Mouse (Mus musculus): Measurements from ENCODE around the gene Nlrp6.

The Nlrp6 gene

DNA sequence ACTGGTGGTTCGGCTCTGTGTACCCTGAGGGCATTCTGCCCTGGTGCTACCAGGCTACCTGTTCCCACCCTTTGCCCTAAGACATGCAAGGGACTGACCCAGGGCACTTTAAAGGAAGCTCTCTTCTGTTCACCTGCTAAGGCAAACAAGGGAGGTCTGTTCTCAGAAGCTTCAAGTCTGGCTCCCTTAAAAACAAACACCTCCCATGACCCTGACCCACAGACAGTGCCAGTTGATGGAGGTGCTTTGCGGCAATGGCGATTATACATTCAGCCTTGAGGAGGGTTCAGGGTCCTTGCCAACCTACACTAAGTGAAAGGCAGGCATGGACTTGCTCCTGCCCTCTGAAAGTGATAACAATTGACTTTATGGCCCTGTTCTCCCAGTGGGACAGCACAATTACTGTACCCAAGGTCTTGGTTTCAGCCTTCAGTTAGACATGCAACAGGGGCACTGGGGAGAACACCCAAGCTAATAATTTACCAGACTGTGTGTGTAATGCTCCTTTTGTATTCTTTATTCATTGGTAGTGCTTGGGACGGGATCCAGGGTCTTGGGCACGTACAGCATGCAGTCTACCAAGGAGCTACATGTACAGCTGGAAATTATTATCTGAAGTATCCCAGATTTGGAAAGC lies 7.7 kb upstream of the Nlrp6 start:
- no peak for DNase-seq

GRCm38 (mm10) chr7:140914031-140914690 lies 6.5 kb upstream of the Nlrp6 start:
- DNase-seq, result no peak

DNA sequence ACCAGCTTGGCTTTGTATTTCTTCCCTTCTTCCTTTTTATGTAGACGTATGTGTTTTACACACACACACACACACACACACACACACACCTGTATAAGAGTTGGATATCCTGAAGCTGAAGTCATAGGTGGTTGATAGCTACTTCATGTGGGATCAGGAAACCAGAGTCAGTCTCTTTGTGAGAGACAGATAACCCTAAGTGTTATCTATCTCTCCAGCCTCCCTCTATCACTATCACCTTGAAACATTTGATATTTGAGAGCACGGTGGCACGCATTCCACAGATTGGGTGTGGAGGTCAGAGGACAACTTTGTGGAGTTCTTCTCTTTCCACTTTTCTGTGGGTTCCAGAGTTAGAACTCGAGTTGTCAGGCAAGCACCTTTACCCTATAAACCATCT lies 791 bp upstream of the Nlrp6 start:
- DNase-seq, result no peak

DNA sequence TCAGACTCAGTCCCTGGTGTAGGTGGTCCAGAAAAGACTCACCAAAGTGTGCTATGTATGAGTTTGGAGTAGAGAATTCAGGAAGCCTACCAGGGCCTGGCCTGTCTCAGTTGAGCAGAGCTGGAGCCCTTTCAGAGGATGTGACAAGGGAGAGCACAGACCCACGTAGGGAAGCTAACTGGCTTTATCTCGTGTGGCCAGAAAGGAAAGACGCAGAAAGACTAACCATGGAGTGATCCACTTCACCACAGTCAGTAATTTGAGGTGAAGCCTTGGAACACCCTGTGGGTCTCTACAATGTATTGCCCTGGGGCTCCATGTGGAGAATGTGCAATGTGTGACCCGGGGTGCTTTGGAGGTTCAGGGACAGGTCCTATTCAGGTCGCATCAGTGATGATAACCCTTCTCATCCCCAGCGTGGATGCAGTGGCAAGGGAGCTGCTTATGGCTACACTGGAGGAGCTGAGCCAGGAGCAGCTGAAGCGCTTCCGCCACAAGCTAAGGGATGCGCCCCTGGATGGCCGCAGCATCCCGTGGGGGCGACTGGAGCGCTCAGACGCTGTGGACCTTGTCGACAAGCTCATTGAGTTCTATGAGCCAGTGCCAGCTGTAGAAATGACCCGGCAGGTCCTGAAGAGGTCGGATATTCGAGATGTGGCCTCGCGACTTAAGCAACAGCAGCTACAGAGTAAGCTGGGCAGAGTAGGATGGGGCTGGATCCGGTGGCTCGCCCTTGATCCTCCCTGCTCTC lies 698 bp downstream of the Nlrp6 start:
- DNase-seq, result no peak

- DNase-seq, result peak; percentile 93 to 95
Observed at GRCm38 (mm10) chr7:140922398-140923069, 1.8 kb downstream of the Nlrp6 start.

DNA sequence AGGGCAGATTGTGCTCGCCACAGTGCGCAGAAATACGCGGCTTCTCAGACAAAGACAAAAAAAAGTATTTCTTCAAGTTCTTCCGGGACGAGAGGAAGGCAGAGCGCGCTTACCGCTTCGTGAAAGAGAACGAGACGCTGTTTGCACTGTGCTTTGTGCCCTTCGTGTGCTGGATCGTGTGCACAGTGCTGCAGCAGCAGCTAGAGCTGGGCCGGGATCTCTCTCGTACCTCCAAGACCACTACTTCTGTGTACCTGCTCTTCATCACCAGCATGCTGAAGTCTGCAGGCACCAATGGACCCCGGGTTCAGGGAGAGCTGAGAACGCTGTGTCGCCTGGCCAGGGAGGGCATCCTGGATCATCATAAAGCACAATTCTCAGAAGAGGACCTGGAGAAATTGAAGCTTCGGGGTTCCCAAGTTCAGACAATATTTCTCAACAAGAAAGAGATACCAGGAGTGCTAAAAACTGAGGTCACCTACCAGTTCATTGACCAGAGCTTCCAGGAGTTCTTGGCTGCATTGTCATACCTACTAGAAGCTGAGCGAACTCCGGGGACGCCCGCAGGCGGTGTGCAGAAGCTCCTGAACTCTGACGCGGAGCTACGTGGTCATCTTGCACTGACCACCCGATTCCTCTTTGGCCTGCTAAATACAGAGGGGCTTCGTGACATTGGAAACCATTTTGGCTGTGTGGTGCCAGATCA lies 2.5 kb downstream of the Nlrp6 start:
- no peak for DNase-seq

- DNase-seq, result no peak
Observed at GRCm38 (mm10) chr7:140927181-140927580, 6.5 kb downstream of the Nlrp6 start.

DNA sequence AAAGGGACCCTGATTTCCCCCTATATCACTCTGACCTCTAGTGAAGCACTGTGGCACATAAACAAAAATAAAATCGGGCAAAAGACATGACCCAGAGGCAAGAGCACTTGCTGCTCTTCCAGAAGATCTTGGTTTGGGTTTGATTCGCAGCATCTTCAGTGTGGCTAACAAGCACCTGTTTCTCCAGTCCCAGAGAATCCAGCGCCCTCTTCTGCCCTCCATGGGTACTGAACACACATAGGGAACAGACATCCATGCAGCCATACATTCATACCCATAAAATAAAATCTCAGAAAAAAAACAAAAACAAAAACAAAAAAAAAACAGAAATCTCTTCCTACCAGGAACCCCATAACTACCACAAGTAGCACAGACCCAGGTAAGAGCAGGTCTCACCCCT lies 17.7 kb downstream of the Nlrp6 start:
- DNase-seq, result peak in 1 of 2 experiments; percentile 19

DNA sequence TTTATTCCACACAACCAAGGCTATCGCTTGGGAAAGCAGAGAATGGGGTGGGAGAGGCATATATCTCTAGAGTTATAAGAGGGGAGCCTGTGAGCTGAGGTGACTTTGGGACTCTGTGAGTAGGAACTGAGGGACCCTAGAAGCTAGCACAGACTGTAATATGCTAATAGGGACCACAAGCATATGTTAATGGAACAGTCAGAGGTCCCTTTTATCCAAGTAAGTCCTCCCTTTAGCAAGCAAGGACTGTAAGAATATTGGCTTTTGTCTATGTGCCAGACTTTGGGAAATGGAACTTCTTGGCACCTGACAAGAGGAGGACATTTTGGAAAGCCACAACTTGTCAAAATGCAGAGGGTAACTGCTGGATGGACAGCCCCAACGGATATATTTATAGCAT lies 18.2 kb downstream of the Nlrp6 start:
- no peak for DNase-seq

GRCm38 (mm10) chr7:140939669-140940171 lies 19.0 kb downstream of the Nlrp6 start:
- DNase-seq, result peak in 1 of 2 experiments; percentile 14

GRCm38 (mm10) chr7:140941222-140942051 lies 20.7 kb downstream of the Nlrp6 start, which contains the start of gene Pgghg:
TSS of gene Pgghg (plus strand) at chr7:140941391.
- peak; percentile 76 to 79 for DNase-seq

- DNase-seq, result no peak
Observed at GRCm38 (mm10) chr7:140942341-140942740, 21.6 kb downstream of the Nlrp6 start.

- no peak for DNase-seq
Observed at GRCm38 (mm10) chr7:140942811-140943210, 22.1 kb downstream of the Nlrp6 start.

DNA sequence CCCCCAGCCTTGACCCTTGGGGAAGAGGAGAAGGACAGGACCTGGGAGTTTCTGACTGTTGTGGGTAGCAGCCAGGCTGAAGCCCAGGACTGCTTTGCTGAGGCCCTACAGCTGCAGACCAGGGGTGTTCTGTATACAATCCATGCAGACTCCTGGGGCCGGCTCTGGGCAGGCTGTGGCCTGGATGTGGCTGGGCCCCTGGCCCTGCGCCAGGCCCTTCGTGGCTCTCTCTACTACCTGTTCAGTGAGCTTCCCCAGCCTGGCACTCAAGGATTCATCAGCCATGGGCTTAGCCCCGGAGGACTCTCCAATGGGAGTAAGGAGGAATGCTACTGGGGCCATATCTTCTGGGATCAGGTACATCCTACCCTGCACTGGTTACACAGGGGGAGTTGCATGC lies 22.7 kb downstream of the Nlrp6 start:
- no peak for DNase-seq

DNA sequence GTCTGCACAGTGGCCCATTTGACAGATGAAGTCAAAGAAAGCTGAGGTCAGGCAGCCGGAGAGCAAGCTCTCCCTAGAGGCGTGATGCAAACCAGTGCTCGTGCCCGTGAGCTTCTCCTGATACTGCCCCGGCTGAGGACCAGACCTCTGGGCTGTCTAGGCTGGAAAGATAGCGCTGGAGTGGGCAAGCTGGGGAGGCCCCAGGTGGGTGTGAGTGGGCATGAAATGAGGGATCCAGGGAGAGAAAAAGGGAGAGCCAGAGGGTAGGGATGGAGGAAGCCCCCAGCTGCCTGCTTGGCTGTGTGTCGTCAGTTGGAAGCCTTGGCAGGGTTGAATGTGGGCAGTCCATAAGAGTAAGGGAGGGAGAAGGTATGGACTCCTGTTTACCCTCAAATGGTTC lies 23.5 kb downstream of the Nlrp6 start:
- DNase-seq, result no peak

- no peak for DNase-seq
Observed at GRCm38 (mm10) chr7:140945247-140945646, 24.5 kb downstream of the Nlrp6 start.

GRCm38 (mm10) chr7:140946311-140946710 lies 25.6 kb downstream of the Nlrp6 start:
- no peak for DNase-seq

- no peak for DNase-seq
Observed at GRCm38 (mm10) chr7:140946980-140947379, 26.3 kb downstream of the Nlrp6 start.

DNA sequence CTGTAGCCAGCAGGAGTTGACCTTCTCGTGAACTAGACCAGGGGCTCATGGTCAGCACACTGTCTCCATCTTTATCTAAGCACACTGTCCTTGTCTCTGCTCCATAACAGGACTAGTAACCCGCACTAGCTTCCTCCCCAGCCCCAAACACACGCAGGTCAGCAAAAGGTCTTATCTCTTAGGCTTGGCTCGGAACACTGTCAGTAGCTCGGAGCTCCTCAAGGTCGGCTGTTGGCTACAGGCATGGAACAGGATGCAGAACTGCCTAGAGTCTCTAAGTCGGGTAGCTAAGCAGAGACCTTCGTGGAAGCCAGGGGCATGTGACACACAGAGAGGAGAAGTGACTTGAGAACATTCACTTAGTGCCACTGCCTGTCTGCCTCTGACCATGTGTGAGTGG lies 27.5 kb downstream of the Nlrp6 start:
- DNase-seq, result no peak

GRCm38 (mm10) chr7:140949255-140949654 lies 28.6 kb downstream of the Nlrp6 start:
- no peak for DNase-seq

DNA sequence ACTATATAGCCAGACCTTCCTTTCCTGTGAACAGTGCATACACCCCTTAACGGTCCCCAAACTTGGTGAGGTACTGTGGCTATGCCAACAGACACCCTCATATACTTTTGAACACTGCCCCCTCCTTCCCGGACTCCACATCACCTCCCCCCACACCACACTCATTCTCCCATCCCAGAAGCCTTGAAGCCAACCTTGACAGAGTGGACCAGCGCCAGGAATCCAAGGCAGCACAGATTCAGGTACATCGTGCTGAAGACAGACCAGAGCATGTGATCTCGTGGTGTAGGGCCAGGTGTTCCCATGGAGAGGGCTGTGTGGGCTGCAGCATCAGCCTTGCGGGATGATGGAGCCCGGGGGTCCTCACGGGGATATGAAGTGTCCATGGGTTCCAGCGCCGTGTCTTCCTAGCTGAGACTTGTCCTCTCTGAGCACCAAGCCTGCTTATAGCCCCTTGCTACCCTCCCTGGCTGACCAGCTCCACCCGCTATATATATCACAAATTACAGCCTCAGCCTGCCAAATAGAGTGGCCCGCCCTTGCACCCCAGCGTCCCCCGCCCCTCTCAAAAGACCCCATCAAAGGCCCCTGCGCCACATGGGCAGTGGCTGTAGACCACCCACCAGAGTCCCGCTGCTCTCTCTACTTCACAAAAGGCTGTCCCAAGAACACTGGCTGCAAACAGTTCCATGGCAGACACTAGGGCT lies 29.3 kb downstream of the Nlrp6 start, which contains the start of gene Ifitm5:
Gene Ifitm5 (minus strand): TSS at position 468 of the 707 bp plus-strand sequence.
- DNase-seq, result no peak

Measured in cerebellum, postnatal 14 days (tissue).